ENCODE assay signal across 8 mouse cellular contexts in the genomic region with DNA sequence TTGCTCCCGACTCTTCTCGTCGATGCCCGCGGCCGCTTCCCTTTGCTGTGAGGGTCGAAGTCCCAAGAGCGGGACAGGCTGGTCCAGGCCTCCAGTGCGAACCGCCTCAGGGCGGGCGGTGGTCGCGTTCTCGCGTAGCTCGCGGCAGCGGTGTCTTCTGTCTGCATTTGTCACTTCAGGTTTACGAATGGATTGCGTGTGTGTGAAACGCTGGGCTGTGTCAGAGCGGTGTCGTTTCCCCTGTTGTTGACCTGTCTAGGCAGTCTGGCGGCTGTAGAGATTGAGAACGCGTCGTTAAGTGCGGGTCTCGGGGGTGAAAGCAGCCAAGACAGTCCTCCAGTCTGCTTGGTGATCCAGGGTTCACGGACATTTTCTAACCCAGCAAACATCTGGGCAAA. TPM values are rescaled to one million over a fixed set of nuclear protein-coding genes. Genes with fewer than 3 reads are reported as not detected.
DNase-seq lines count a peak whose midpoint lies in the region; ATAC-seq and TF ChIP-seq lines count a peak whose summit lies in the region.

No protein-coding gene starts in this region.

- H3K4me2 ChIP-seq in midbrain, postnatal 0 days (ENCODE audit: low read depth, low read length, poor library complexity, severe bottlenecking), result peak overlapping the region; percentile 71

- H3K27ac ChIP-seq in left cerebral cortex, adult 2 months, result peak overlapping the region; percentile 100
- peak overlapping the region; percentile 96 for H3K27ac ChIP-seq in embryonic facial prominence, embryonic 10.5 days (replicated peaks)
- H3K27ac ChIP-seq in midbrain, postnatal 0 days (ENCODE audit: low read depth, low read length), result peak overlapping the region; percentile 92

- no peaks in the 10 kb centered on the region for H3K9me3 ChIP-seq in embryonic facial prominence, embryonic 10.5 days
- no peaks in the 10 kb centered on the region for H3K9me3 ChIP-seq in midbrain, postnatal 0 days (ENCODE audit: low read length)

- WGBS in embryonic facial prominence, embryonic 10.5 days, result under 1% methylated on average over 31 of the region's 31 CpGs
- WGBS in midbrain, postnatal 0 days, result under 1% methylated on average over 31 of the region's 31 CpGs

- no peak for TF ChIP-seq CTCF in left cerebral cortex, adult 2 months (IDR thresholded peaks at IDR 0.05)
- TF ChIP-seq CTCF in midbrain, postnatal 0 days (IDR thresholded peaks at IDR 0.05), result no peak; the same call in 1 of the 2 replicates

- H3K27me3 ChIP-seq in embryonic facial prominence, embryonic 10.5 days (replicated peaks; ENCODE audit: low read depth, poor library complexity, severe bottlenecking), result no peaks in the 10 kb centered on the region
- no peaks in the 10 kb centered on the region for H3K27me3 ChIP-seq in midbrain, postnatal 0 days (ENCODE audit: insufficient read depth, low read length)

- no peak for DNase-seq in left cerebral cortex, adult 2 months (ENCODE audit: extremely low spot score in 1 of 2, low spot score in 2 of 2)
- no peak for DNase-seq in left cerebral cortex, adult 18-20 months (ENCODE audit: low spot score in 2 of 2)
- no peak for DNase-seq in embryonic facial prominence, embryonic 10.5 days (ENCODE audit: low spot score)
- no peak for DNase-seq in midbrain, postnatal 0 days (ENCODE audit: low spot score)
- DNase-seq in gastrocnemius, adult 18-20 months (ENCODE audit: low spot score), result no peak
- DNase-seq in kidney, postnatal 4 days, result no peak
- no peak for DNase-seq in thymus, postnatal 25 days

- H3K36me3 ChIP-seq in embryonic facial prominence, embryonic 10.5 days (replicated peaks), result no peaks in the 10 kb centered on the region
- no peaks in the 10 kb centered on the region for H3K36me3 ChIP-seq in midbrain, postnatal 0 days (ENCODE audit: insufficient read depth, low read length)

- H3K9ac ChIP-seq in midbrain, postnatal 0 days (replicated peaks; ENCODE audit: low read length, poor library complexity, severe bottlenecking), result peak overlapping the region; percentile 75

- peaks cover 22% of the 10 kb centered on the region for H3K4me1 ChIP-seq in embryonic facial prominence, embryonic 10.5 days
- peaks cover 5% of the 10 kb centered on the region; the same call in 1 of the 2 replicates for H3K4me1 ChIP-seq in midbrain, postnatal 0 days (ENCODE audit: insufficient read depth, low read length)

- intact Hi-C loops in left cerebral cortex, adult 2 months (cut with DNase I), result no loop called here

- H3K4me3 ChIP-seq in left cerebral cortex, adult 2 months, result peak overlapping the region; percentile 99
- H3K4me3 ChIP-seq in embryonic facial prominence, embryonic 10.5 days, result peak overlapping the region; percentile 72
- peak overlapping the region; percentile 71 for H3K4me3 ChIP-seq in midbrain, postnatal 0 days (ENCODE audit: low read depth, low read length)

- peak; percentile 25 for ATAC-seq in inflammation-experienced regulatory T-cells, adult 6 months
- ATAC-seq in midbrain, postnatal 0 days (ENCODE audit: low FRiP score), result peak; percentile 56

RNA-seq across cellular contexts. Expression of gene Hadhb, which starts 0.3 kb away (rescaled TPM):
- total RNA-seq in left cerebral cortex, adult 2 months (2021), result 10 to 100 TPM; 83.5 to 88.4 TPM
- 10 to 100 TPM; 78.7 to 78.9 TPM for total RNA-seq in left cerebral cortex, adult 18-20 months (2021)
- polyA plus RNA-seq in embryonic facial prominence, embryonic 10.5 days (2016; fragmentation: Nextera tagmentation; extraction: Ambion mirVana), result 107 and 109 TPM in 2 replicates
- polyA plus RNA-seq in inflammation-experienced regulatory T-cells, adult 6 months (2017; shearing (Covaris generic)), result 100 to 1,000 TPM; 114 to 157 (median 125) TPM
- total RNA-seq in midbrain, postnatal 0 days (2014; rRNA removed), result 49.9 and 56.8 TPM in 2 replicates
- polyA plus RNA-seq in midbrain, postnatal 0 days (2015; fragmentation: Nextera tagmentation; extraction: Ambion mirVana), result 41.1 and 47.0 TPM in 2 replicates
- total RNA-seq in gastrocnemius, adult 18-20 months (2021), result 100 to 1,000 TPM; 403 to 518 TPM

RNA-seq across cellular contexts. Expression of gene Hadha, which starts 0.4 kb away (rescaled TPM):
- total RNA-seq in left cerebral cortex, adult 2 months (2021), result 10 to 100 TPM; 64.3 to 68.3 TPM
- total RNA-seq in left cerebral cortex, adult 18-20 months (2021), result 10 to 100 TPM; 58.3 to 64.8 TPM
- 102 and 114 TPM in 2 replicates for polyA plus RNA-seq in embryonic facial prominence, embryonic 10.5 days (2016; fragmentation: Nextera tagmentation; extraction: Ambion mirVana)
- polyA plus RNA-seq in inflammation-experienced regulatory T-cells, adult 6 months (2017; shearing (Covaris generic)), result 10 to 100 TPM; 79.2 to 82.8 (median 79.2) TPM
- 42.3 and 54.1 TPM in 2 replicates for total RNA-seq in midbrain, postnatal 0 days (2014; rRNA removed)
- 58.7 and 59.8 TPM in 2 replicates for polyA plus RNA-seq in midbrain, postnatal 0 days (2015; fragmentation: Nextera tagmentation; extraction: Ambion mirVana)
- 100 to 1,000 TPM; 326 to 396 TPM for total RNA-seq in gastrocnemius, adult 18-20 months (2021)

RNA-seq across cellular contexts. Expression of gene 3110082J24Rik, which starts 49.5 kb away (rescaled TPM):
- total RNA-seq in left cerebral cortex, adult 2 months (2021), result 1 to 10 TPM; 1.4 to 3.0 TPM
- total RNA-seq in left cerebral cortex, adult 18-20 months (2021), result 1 to 10 TPM; 2.0 to 3.5 TPM
- 0.54 and 0.65 TPM in 2 replicates for polyA plus RNA-seq in embryonic facial prominence, embryonic 10.5 days (2016; fragmentation: Nextera tagmentation; extraction: Ambion mirVana)
- polyA plus RNA-seq in inflammation-experienced regulatory T-cells, adult 6 months (2017; shearing (Covaris generic)), result not detected
- total RNA-seq in midbrain, postnatal 0 days (2014; rRNA removed), result 3.3 and 4.3 TPM in 2 replicates
- 2.6 and 3.8 TPM in 2 replicates for polyA plus RNA-seq in midbrain, postnatal 0 days (2015; fragmentation: Nextera tagmentation; extraction: Ambion mirVana)
- total RNA-seq in gastrocnemius, adult 18-20 months (2021), result not detected

RNA-seq across cellular contexts. Expression of gene Adgrf3, which starts 50.1 kb away (rescaled TPM):
- not detected for total RNA-seq in left cerebral cortex, adult 2 months (2021)
- under 1 TPM in 1 of 2 experiments, not detected in 1; 0.37 TPM for total RNA-seq in left cerebral cortex, adult 18-20 months (2021)
- not detected in 2 replicates for polyA plus RNA-seq in embryonic facial prominence, embryonic 10.5 days (2016; fragmentation: Nextera tagmentation; extraction: Ambion mirVana)
- under 1 TPM in 1 of 3 experiments, not detected in 2; 0.32 TPM for polyA plus RNA-seq in inflammation-experienced regulatory T-cells, adult 6 months (2017; shearing (Covaris generic))
- 0.14 TPM in 1 of 2 replicates, not detected in the other for total RNA-seq in midbrain, postnatal 0 days (2014; rRNA removed)
- polyA plus RNA-seq in midbrain, postnatal 0 days (2015; fragmentation: Nextera tagmentation; extraction: Ambion mirVana), result not detected in 2 replicates
- not detected for total RNA-seq in gastrocnemius, adult 18-20 months (2021)

RNA-seq across cellular contexts. Expression of gene Garem2, which starts 50.4 kb away (rescaled TPM):
- total RNA-seq in left cerebral cortex, adult 2 months (2021), result 10 to 100 TPM; 11.0 to 11.1 TPM
- 10 to 100 TPM in 1 of 2 experiments, 1 to 10 TPM in 1; 10.0 to 10.7 TPM for total RNA-seq in left cerebral cortex, adult 18-20 months (2021)
- polyA plus RNA-seq in embryonic facial prominence, embryonic 10.5 days (2016; fragmentation: Nextera tagmentation; extraction: Ambion mirVana), result 1.7 and 2.1 TPM in 2 replicates
- not detected for polyA plus RNA-seq in inflammation-experienced regulatory T-cells, adult 6 months (2017; shearing (Covaris generic))
- 18.1 and 20.6 TPM in 2 replicates for total RNA-seq in midbrain, postnatal 0 days (2014; rRNA removed)
- polyA plus RNA-seq in midbrain, postnatal 0 days (2015; fragmentation: Nextera tagmentation; extraction: Ambion mirVana), result 8.9 and 9.9 TPM in 2 replicates
- total RNA-seq in gastrocnemius, adult 18-20 months (2021), result not detected
